9 mouse cellular contexts compared by ENCODE assay signal in the genomic region with DNA sequence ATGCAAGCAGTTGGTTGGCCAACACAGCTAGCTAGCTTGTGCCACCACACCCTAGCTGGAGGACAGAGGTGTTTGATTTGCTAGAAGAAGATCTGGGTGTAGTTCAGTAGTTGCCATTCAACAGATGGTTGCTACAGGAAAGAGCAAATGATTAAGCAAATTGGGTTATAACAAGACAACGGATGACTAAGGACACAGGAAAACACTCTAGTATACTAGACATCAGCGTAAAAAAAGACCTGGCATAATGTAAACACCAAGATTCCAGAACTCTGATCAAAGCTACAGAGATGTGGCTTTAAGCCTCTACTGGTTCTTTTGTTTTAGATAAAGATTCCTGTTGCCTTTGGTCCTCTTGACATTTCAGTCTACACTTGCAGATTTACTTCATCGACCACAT. TPM values are rescaled to one million over a fixed set of nuclear protein-coding genes. Genes with fewer than 3 reads are reported as not detected.
DNase-seq lines count a peak whose midpoint lies in the region; ATAC-seq lines count a peak whose summit lies in the region.
"Had no signal": no experiment of that assay in that cellular context is flagged by ENCODE, and none has a peak within 500 bp of the region (broad histone marks: within the 10 kb centered on the region; RNA-seq: fewer than 3 reads in every experiment).

No protein-coding gene starts in this region.

- H3K36me3 ChIP-seq in heart, embryonic 16.5 days (ENCODE audit: control insufficient read depth, insufficient read depth): no peaks in the 10 kb centered on the region
- peaks cover 5% of the 10 kb centered on the region; the same call in 1 of the 2 replicates for H3K36me3 ChIP-seq in neural tube, embryonic 12.5 days
- 0 out of 2 replicates have a peak, but pooled peaks cover 3% of the 10 kb centered on the region for H3K36me3 ChIP-seq in neural tube, embryonic 15.5 days
- no peaks in the 10 kb centered on the region for H3K36me3 ChIP-seq in limb, embryonic 11.5 days (ENCODE audit: control insufficient read depth, insufficient read depth, low read length)

- 50% methylated on average over 3 of the region's 3 CpGs for WGBS in heart, embryonic 16.5 days
- 79% methylated on average over 3 of the region's 3 CpGs for WGBS in neural tube, embryonic 12.5 days
- WGBS in neural tube, embryonic 15.5 days: 75% methylated on average over 3 of the region's 3 CpGs
- 57% methylated on average over 3 of the region's 3 CpGs for WGBS in limb, embryonic 11.5 days

- peaks cover 7% of the 10 kb centered on the region for H3K9me3 ChIP-seq in heart, embryonic 16.5 days (replicated peaks; ENCODE audit: control insufficient read depth, low read length)
- H3K9me3 ChIP-seq in neural tube, embryonic 12.5 days: no peaks in the 10 kb centered on the region
- H3K9me3 ChIP-seq in neural tube, embryonic 15.5 days (replicated peaks): no peaks in the 10 kb centered on the region
- H3K9me3 ChIP-seq in limb, embryonic 11.5 days (ENCODE audit: control insufficient read depth, low read length): no peaks in the 10 kb centered on the region

- H3K27me3 ChIP-seq in heart, embryonic 16.5 days (ENCODE audit: control insufficient read depth, insufficient read depth, low read length): no peaks in the 10 kb centered on the region
- H3K27me3 ChIP-seq in neural tube, embryonic 12.5 days (replicated peaks): no peaks in the 10 kb centered on the region
- no peaks in the 10 kb centered on the region for H3K27me3 ChIP-seq in neural tube, embryonic 15.5 days (replicated peaks)
- no peaks in the 10 kb centered on the region for H3K27me3 ChIP-seq in limb, embryonic 11.5 days (ENCODE audit: control insufficient read depth, insufficient read depth, low read length)

- DNase-seq in heart, postnatal 14 days: no peak
- no peak for DNase-seq in limb, embryonic 11.5 days (ENCODE audit: low spot score)
- no peak for DNase-seq in adrenal gland, postnatal 10 days
- DNase-seq in adrenal gland, postnatal 36 days: no peak
- DNase-seq: cerebellum, postnatal 10 days; lung, postnatal 4 days had no signal

- 0 out of 2 replicates have a peak overlapping the region, but pooled peaks have one; percentile 45 for H3K27ac ChIP-seq in heart, embryonic 16.5 days (ENCODE audit: low read length)
- no peak overlapping the region for H3K27ac ChIP-seq in neural tube, embryonic 12.5 days
- no peak overlapping the region for H3K27ac ChIP-seq in neural tube, embryonic 15.5 days (replicated peaks)
- 0 out of 2 replicates have a peak overlapping the region, but pooled peaks have one; percentile 70 for H3K27ac ChIP-seq in limb, embryonic 11.5 days (replicated peaks; ENCODE audit: low read depth, low read length)

- no peak overlapping the region for H3K4me2 ChIP-seq in heart, embryonic 16.5 days (ENCODE audit: low read depth, low read length)
- H3K4me2 ChIP-seq in neural tube, embryonic 12.5 days (replicated peaks): peak overlapping the region; percentile 57; the same call in 1 of the 2 replicates
- no peak overlapping the region for H3K4me2 ChIP-seq in neural tube, embryonic 15.5 days
- H3K4me2 ChIP-seq in limb, embryonic 11.5 days (ENCODE audit: low read depth, severe bottlenecking): no peak overlapping the region

- H3K4me3 ChIP-seq in heart, embryonic 16.5 days (ENCODE audit: low read length): no peak overlapping the region
- no peak overlapping the region for H3K4me3 ChIP-seq in neural tube, embryonic 12.5 days
- H3K4me3 ChIP-seq in neural tube, embryonic 15.5 days (replicated peaks): no peak overlapping the region
- H3K4me3 ChIP-seq in limb, embryonic 11.5 days (ENCODE audit: low read depth, low read length): no peak overlapping the region

- ATAC-seq in heart, embryonic 16.5 days (replicated peaks; ENCODE audit: extremely low read depth, insufficient read depth, low FRiP score): no peak
- no peak for ATAC-seq in neural tube, embryonic 12.5 days (ENCODE audit: low FRiP score, low read depth)
- no peak for ATAC-seq in neural tube, embryonic 15.5 days (ENCODE audit: low FRiP score)
- no peak for ATAC-seq in limb, embryonic 11.5 days (ENCODE audit: insufficient number of reproducible peaks, low FRiP score, low TSS enrichment, low read depth)

- intact Hi-C loops in heart, postnatal 14 days (cut with DNase I): loop anchor here (5.0 to 10.0 kb wide), 3 partner anchors 276 to 808 kb away; partner anchors contain the start of genes Ccn1 and Odf2l

- H3K9ac ChIP-seq in heart, embryonic 16.5 days (ENCODE audit: low read length): no peak overlapping the region
- no peak overlapping the region for H3K9ac ChIP-seq in neural tube, embryonic 12.5 days
- H3K9ac ChIP-seq in neural tube, embryonic 15.5 days (replicated peaks): no peak overlapping the region
- no peak overlapping the region for H3K9ac ChIP-seq in limb, embryonic 11.5 days (ENCODE audit: low read length)

- H3K4me1 ChIP-seq in heart, embryonic 16.5 days (ENCODE audit: control insufficient read depth, insufficient read depth, low read length): peaks cover 17% of the 10 kb centered on the region
- peaks cover 6% of the 10 kb centered on the region for H3K4me1 ChIP-seq in neural tube, embryonic 12.5 days
- peaks cover 17% of the 10 kb centered on the region for H3K4me1 ChIP-seq in neural tube, embryonic 15.5 days
- H3K4me1 ChIP-seq in limb, embryonic 11.5 days (ENCODE audit: control insufficient read depth, insufficient read depth, low read length): peaks cover 4% of the 10 kb centered on the region

RNA-seq across cellular contexts. Expression of gene Bcl10, which starts 0.4 kb away (rescaled TPM):
- 41.8 and 49.1 TPM in 2 replicates for polyA plus RNA-seq in heart, embryonic 16.5 days (2015; fragmentation: Nextera tagmentation; extraction: Ambion mirVana)
- 10 to 100 TPM; 20.8 to 22.1 TPM for total RNA-seq in heart, postnatal 14 days (2021)
- polyA plus RNA-seq in neural tube, embryonic 12.5 days (2016; fragmentation: Nextera tagmentation; extraction: Ambion mirVana): 48.8 and 52.1 TPM in 2 replicates
- polyA plus RNA-seq in neural tube, embryonic 15.5 days (2015; fragmentation: Nextera tagmentation; extraction: Ambion mirVana): 33.9 and 41.4 TPM in 2 replicates
- 54.7 and 57.7 TPM in 2 replicates for polyA plus RNA-seq in limb, embryonic 11.5 days (2014; fragmentation: Nextera tagmentation; extraction: Ambion mirVana)
- 10 to 100 TPM; 24.3 to 25.5 TPM for total RNA-seq in adrenal gland, postnatal 10 days (2021)
- 10 to 100 TPM; 26.5 to 27.9 TPM for total RNA-seq in adrenal gland, postnatal 36 days (2021)

RNA-seq across cellular contexts. Expression of gene 2410004B18Rik, which starts 14.8 kb away (rescaled TPM):
- polyA plus RNA-seq in heart, embryonic 16.5 days (2015; fragmentation: Nextera tagmentation; extraction: Ambion mirVana): 39.6 and 45.5 TPM in 2 replicates
- total RNA-seq in heart, postnatal 14 days (2021): 10 to 100 TPM; 16.7 to 22.9 TPM
- 64.7 and 68.2 TPM in 2 replicates for polyA plus RNA-seq in neural tube, embryonic 12.5 days (2016; fragmentation: Nextera tagmentation; extraction: Ambion mirVana)
- polyA plus RNA-seq in neural tube, embryonic 15.5 days (2015; fragmentation: Nextera tagmentation; extraction: Ambion mirVana): 70.1 and 79.9 TPM in 2 replicates
- 55.1 and 61.3 TPM in 2 replicates for polyA plus RNA-seq in limb, embryonic 11.5 days (2014; fragmentation: Nextera tagmentation; extraction: Ambion mirVana)
- 10 to 100 TPM; 21.4 to 22.3 TPM for total RNA-seq in adrenal gland, postnatal 10 days (2021)
- 10 to 100 TPM; 22.3 to 22.8 TPM for total RNA-seq in adrenal gland, postnatal 36 days (2021)

Comparison
In these comparisons a context has a peak if more than half of its experiments do, and no peak if none do; other contexts are left out.
1. H3K27ac ChIP-seq: peak in heart, embryonic 16.5 days (single experiment) and limb, embryonic 11.5 days (single experiment); none in neural tube, embryonic 12.5 days (single experiment) and neural tube, embryonic 15.5 days (single experiment).